Mouse (Mus musculus): Measurements from ENCODE around the gene Pin1.

The Pin1 gene

DNA sequence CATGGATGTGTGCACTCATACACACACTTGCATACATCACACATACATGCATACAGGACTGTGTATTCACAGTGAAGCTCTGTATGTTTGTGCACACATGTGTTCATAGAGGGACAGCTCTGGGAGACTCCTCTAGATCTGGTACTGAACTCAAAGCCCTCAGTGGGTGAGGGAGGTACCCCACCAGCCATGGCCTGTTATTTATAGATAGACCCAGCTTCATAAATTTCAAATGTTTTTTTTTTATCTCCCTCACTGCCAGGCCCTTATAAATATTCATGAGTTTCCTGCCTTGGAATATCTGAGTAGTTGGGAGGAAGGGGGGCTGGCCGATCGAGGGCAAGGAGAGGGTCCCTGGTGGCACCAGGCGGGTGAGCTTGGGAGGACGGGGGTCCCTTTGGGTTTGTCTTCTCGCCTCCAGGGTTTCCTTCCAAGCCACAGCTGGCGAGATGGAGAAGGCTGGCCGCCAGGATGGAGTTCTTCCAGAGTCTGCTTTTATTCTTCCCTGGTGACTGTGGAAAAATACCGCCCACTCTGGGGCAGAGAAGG lies 52.0 kb downstream of the Pin1 start:
- no peak for DNase-seq (ENCODE audit: low spot score in 2 of 2)

DNA sequence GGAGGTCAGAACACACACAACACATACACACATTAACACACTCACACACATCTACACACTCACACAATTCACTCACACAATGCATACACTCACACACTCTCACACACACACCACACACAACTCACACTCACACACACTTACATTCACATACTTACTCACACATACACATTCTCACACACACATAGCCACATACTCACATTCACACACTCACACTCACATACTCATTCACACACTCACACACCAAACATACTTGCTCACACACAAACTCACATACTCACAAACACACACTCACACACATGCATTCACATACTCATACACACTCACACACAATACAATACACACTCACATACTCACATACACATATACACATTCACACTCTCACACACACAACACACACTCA lies 53.5 kb downstream of the Pin1 start:
- no peak for DNase-seq (ENCODE audit: low spot score in 2 of 2)

DNA sequence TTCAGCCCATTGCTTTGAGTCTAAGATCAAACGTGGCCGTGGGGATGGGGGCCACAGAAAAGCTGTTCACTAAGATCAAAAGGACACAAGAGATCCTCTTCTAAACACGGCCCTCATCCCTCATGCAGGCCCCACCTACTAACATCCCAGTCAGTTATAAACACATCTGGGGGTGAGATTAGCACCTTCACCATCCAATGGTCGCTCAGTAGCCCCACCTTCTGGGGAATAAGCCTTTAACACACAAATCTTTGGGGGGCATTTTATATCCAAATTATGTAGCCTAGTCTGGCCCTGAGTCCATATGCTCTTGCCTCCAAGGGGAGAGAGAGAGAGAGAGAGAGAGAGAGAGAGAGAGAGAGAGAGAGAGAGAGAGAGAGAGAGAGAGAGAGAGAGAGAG lies 54.1 kb downstream of the Pin1 start:
- DNase-seq (ENCODE audit: low spot score in 2 of 2), result peak in 1 of 2 experiments; percentile 7

DNA sequence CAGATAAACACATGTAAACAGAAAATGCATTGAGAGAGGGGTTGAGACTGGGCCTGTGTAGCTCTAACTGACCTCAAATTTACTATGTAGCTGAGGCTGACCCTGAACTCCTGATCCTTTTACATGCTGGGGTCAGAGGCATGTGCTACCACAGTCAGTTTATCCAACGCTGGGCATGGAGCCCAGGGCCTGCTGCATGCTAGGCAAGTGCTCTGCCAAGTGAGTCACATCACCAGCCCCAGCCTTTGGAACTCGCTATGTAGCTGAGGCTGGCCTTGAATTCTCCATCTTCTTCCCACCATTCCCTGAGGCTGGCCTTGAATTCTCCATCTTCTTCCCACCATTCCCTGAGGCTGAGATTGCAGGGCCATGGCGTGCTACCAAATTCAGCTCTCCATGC lies 58.6 kb downstream of the Pin1 start:
- DNase-seq (ENCODE audit: low spot score in 2 of 2), result no peak

DNA sequence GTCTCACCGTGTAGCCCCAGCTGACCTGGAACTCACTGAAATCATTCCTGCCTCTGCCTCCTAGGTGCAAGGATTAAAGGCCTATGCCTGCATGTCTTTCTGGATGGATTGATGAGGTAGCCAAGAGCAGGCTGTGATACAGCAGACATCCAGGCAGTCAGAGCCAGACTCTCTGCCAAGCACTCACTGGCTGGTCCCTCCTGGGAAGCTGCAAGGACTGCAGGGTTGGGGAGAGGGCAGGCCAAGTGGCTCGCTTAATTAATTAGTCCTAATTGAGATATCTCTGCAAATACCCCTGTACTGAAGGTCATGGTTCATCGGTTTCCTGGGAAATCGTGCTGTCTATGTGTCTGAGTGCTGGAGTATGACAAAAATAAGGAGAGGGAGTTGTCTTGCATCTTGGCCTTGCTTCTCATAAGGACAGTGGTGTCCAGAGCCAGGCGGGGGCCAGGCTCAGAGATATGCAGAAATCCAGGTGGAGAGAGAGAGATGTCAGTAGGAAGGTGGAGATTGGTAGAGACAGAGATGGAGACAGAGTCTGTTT lies 61.1 kb downstream of the Pin1 start:
- no peak for DNase-seq (ENCODE audit: low spot score in 2 of 2)

DNA sequence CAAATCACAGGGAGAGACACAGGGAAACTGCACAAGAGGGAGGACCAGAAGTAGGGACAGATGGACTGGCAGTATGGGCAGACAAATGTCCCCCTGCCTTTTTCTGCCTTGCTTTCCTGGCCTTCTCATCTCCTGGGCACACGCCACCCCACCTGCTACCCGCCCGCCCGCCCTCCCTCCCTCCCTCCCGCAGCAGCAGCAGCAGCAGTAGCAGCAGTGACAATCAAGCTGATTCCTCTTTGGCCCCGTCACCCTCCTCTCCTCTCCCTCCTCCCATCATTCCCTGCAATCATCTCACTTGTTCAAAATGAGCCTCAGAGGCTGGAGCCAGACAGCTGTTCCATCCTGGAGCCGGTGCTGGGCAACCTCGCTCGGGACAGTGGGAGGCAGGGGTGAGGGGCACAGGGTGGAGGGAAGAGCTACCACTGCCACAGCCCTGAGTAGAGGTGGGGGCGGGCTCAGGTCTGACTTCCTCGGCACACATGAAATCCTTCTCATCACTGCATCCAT lies 61.6 kb downstream of the Pin1 start:
- no peak for DNase-seq (ENCODE audit: low spot score in 2 of 2)

DNA sequence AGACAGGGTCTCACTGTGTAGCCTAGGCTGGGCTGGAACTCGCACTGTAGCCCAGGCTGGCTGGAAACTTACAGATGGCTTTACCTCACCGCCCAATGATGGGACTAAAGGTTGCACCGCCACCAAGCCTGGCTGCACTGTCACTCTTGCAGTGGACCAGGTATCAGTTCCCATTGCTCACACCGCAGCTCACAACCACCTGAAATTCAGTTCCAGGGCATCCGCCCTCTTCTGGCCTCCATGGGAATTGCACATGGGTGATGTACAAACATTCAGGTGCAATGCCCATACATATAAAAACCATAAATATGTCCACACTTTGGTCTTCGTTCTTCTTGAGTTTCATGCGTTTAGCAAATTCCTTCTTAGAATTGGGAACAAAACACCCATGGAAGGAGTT lies 63.4 kb downstream of the Pin1 start:
- DNase-seq (ENCODE audit: low spot score in 2 of 2), result no peak

All from natural killer cell, adult 2 months (primary cell).